In genomic region chr5:124162577-124162976, GRCm38 (mm10) we compare ENCODE assay signal across 9 mouse cellular contexts. TPM values are rescaled to one million over a fixed set of nuclear protein-coding genes. Genes with fewer than 3 reads are reported as not detected.
DNase-seq lines count a peak whose midpoint lies in the region; ATAC-seq and TF ChIP-seq lines count a peak whose summit lies in the region.
"Had no signal": no experiment of that assay in that cellular context is flagged by ENCODE, and none has a peak within 500 bp of the region (broad histone marks: within the 10 kb centered on the region; RNA-seq: fewer than 3 reads in every experiment).

No protein-coding gene starts in this region.

- no peak overlapping the region for H3K9ac ChIP-seq in intestine, embryonic 16.5 days (ENCODE audit: low read depth, low read length)
- no peak overlapping the region for H3K9ac ChIP-seq in liver, embryonic 14.5 days (replicated peaks)
- H3K9ac ChIP-seq in neural tube, embryonic 13.5 days, result 0 out of 2 replicates have a peak overlapping the region, but pooled peaks have one; percentile 17

- no peak overlapping the region for H3K4me2 ChIP-seq in intestine, embryonic 16.5 days (ENCODE audit: low read depth, low read length)
- H3K4me2 ChIP-seq in liver, embryonic 14.5 days (ENCODE audit: low read depth), result no peak overlapping the region
- H3K4me2 ChIP-seq in neural tube, embryonic 13.5 days, result no peak overlapping the region

- H3K4me1 ChIP-seq in intestine, embryonic 16.5 days (ENCODE audit: control insufficient read depth, insufficient read depth, low read length), result peaks cover 35% of the 10 kb centered on the region
- peaks cover 0 to 12% of the 10 kb centered on the region in 2 experiments; a peak in 2 of 4 replicates for H3K4me1 ChIP-seq in liver, embryonic 14.5 days (replicated peaks; ENCODE audit: control insufficient read depth in 2 of 2, insufficient read depth in 2 of 2, low read length in 1 of 2)
- H3K4me1 ChIP-seq in neural tube, embryonic 13.5 days (replicated peaks), result peaks cover 59% of the 10 kb centered on the region

- no peaks in the 10 kb centered on the region for H3K27me3 ChIP-seq in intestine, embryonic 16.5 days (replicated peaks; ENCODE audit: control insufficient read depth, insufficient read depth, low read length)
- H3K27me3 ChIP-seq in liver, embryonic 14.5 days (ENCODE audit: control insufficient read depth, insufficient read depth, low read length), result no peaks in the 10 kb centered on the region
- H3K27me3 ChIP-seq in neural tube, embryonic 13.5 days, result no peaks in the 10 kb centered on the region

- no peak for TF ChIP-seq EP300 in liver, embryonic 14.5 days (IDR thresholded peaks at IDR 0.05; ENCODE audit: low read depth)

- no peaks in the 10 kb centered on the region for H3K36me3 ChIP-seq in intestine, embryonic 16.5 days (ENCODE audit: control insufficient read depth, insufficient read depth, low read length)
- no peaks in the 10 kb centered on the region for H3K36me3 ChIP-seq in liver, embryonic 14.5 days (replicated peaks; ENCODE audit: control insufficient read depth, insufficient read depth, low read depth)
- H3K36me3 ChIP-seq in neural tube, embryonic 13.5 days, result no peaks in the 10 kb centered on the region

- ATAC-seq in intestine, embryonic 16.5 days, result peak; percentile 27; the same call in 1 of the 2 replicates
- no peak; the same call in 1 of the 2 replicates for ATAC-seq in liver, embryonic 14.5 days (ENCODE audit: insufficient read depth)
- peak; percentile 42 for ATAC-seq in neural tube, embryonic 13.5 days (ENCODE audit: low read depth)

- peak; percentile 69 for TF ChIP-seq CTCF in liver, embryonic 14.5 days (IDR thresholded peaks at IDR 0.05; ENCODE audit: low read depth)

- WGBS in intestine, embryonic 16.5 days, result 64% methylated on average over 5 of the region's 5 CpGs
- WGBS in liver, embryonic 14.5 days (ENCODE audit: insufficient replicate concordance), result 62% methylated on average over 5 of the region's 5 CpGs
- WGBS in neural tube, embryonic 13.5 days, result 42% methylated on average over 5 of the region's 5 CpGs

- H3K27ac ChIP-seq in intestine, embryonic 16.5 days (ENCODE audit: low read length), result no peak overlapping the region
- no peak overlapping the region for H3K27ac ChIP-seq in liver, embryonic 14.5 days
- peak overlapping the region; percentile 55; the same call in 1 of the 2 replicates for H3K27ac ChIP-seq in neural tube, embryonic 13.5 days (replicated peaks)

- no peak overlapping the region for H3K4me3 ChIP-seq in intestine, embryonic 16.5 days (ENCODE audit: low read length)
- H3K4me3 ChIP-seq in liver, embryonic 14.5 days (ENCODE audit: insufficient read depth in 1 of 2, low read depth in 2 of 2, low read length in 2 of 2), result no peak overlapping the region
- no peak overlapping the region for H3K4me3 ChIP-seq in neural tube, embryonic 13.5 days
- H3K4me3 ChIP-seq: erythroblast, embryonic 14.5 days had no signal

- peak; percentile 80 to 82 for DNase-seq in B cell, adult 2 months
- DNase-seq in WW6 (ENCODE audit: low read depth, low spot score), result peak; percentile 33
- DNase-seq in embryo, embryonic 10 days (ENCODE audit: low spot score), result peak; percentile 78
- peak; percentile 78 to 86 for DNase-seq in heart, adult 18-20 months
- peak in 1 of 3 experiments; percentile 37 for DNase-seq in liver, embryonic 14.5 days (ENCODE audit: low read depth in 3 of 3, low spot score in 3 of 3)
- DNase-seq in urinary bladder, postnatal 36 days (ENCODE audit: low spot score in 2 of 2), result peak; percentile 39 to 61

- no peaks in the 10 kb centered on the region for H3K9me3 ChIP-seq in intestine, embryonic 16.5 days (ENCODE audit: control insufficient read depth, low read length)
- no peaks in the 10 kb centered on the region for H3K9me3 ChIP-seq in liver, embryonic 14.5 days (ENCODE audit: control insufficient read depth, low read length)
- H3K9me3 ChIP-seq in neural tube, embryonic 13.5 days, result no peaks in the 10 kb centered on the region

RNA-seq across cellular contexts. Expression of gene Arl6ip4, which starts 46.7 kb away (rescaled TPM):
- 10 to 100 TPM; 36.3 to 37.8 TPM for total RNA-seq in heart, adult 18-20 months (2021)
- 78.1 and 84.8 TPM in 2 replicates for polyA plus RNA-seq in intestine, embryonic 16.5 days (2015; fragmentation: Nextera tagmentation; extraction: Ambion mirVana)
- polyA plus RNA-seq in liver, embryonic 14.5 days (2012; rRNA removed), result 34.4 and 50.6 TPM in 2 replicates
- 52.2 and 56.5 TPM in 2 replicates for polyA plus RNA-seq in liver, embryonic 14.5 days (2014; fragmentation: Nextera tagmentation; extraction: Ambion mirVana)
- polyA plus RNA-seq in neural tube, embryonic 13.5 days (2015; fragmentation: Nextera tagmentation; extraction: Ambion mirVana), result 79.1 and 81.1 TPM in 2 replicates

RNA-seq across cellular contexts. Expression of gene Ogfod2, which starts 50.5 kb away (rescaled TPM):
- 10 to 100 TPM; 15.1 to 17.5 TPM for total RNA-seq in heart, adult 18-20 months (2021)
- polyA plus RNA-seq in intestine, embryonic 16.5 days (2015; fragmentation: Nextera tagmentation; extraction: Ambion mirVana), result 30.5 and 33.6 TPM in 2 replicates
- 10.0 and 12.5 TPM in 2 replicates for polyA plus RNA-seq in liver, embryonic 14.5 days (2012; rRNA removed)
- polyA plus RNA-seq in liver, embryonic 14.5 days (2014; fragmentation: Nextera tagmentation; extraction: Ambion mirVana), result 10.1 and 10.9 TPM in 2 replicates
- polyA plus RNA-seq in neural tube, embryonic 13.5 days (2015; fragmentation: Nextera tagmentation; extraction: Ambion mirVana), result 34.1 TPM in 2 replicates
